Mouse (Mus musculus) lung, postnatal 0 days (tissue): ENCODE data around the gene Gm525.

Experiments used
- CTCF ChIP-seq: IDR thresholded peaks from 2 replicates; pipeline ENCODE4 v1.5.1; 2016; ENCODE audit warnings: antibody characterized with exemption, mild to moderate bottlenecking
- EP300 ChIP-seq: IDR thresholded peaks from 2 replicates; pipeline ENCODE4 v1.6.1; 2016; ENCODE audit warnings: antibody characterized with exemption, mild to moderate bottlenecking, control low read depth

- no peak for TF ChIP-seq EP300
- no peak for TF ChIP-seq CTCF
Measured at GRCm38 (mm10) chr11:89137915-89138314, 64.3 kb downstream of the Gm525 start.
